ENCODE assay signal across 15 mouse cellular contexts in the genomic region with DNA sequence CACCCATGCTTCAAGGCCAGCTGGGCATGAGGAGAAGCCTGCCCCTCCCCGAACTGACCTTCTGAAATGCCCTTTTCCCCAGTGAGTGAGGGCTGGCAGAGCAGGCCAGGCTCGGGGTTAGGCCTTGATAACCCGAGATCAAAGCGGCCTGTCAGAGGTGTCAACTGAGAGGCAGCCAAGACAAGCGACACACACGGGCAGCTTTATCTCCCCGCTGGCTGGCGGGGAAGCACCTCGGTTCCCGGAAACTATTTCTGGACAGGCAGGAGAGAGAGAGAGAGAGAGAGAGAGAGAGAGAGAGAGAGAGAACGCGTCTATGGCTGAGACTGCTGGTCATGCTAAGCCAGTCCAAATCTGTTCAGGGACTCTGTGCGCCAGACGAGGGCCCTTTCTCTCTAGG.
DNase-seq lines count a peak whose midpoint lies in the region; ATAC-seq lines count a peak whose summit lies in the region.
"Had no signal": no experiment of that assay in that cellular context is flagged by ENCODE, and none has a peak within 500 bp of the region (broad histone marks: within the 10 kb centered on the region; RNA-seq: fewer than 3 reads in every experiment).

No protein-coding gene starts in this region.

- ATAC-seq in neural tube, embryonic 15.5 days (ENCODE audit: low FRiP score) = no peak
- ATAC-seq in intestine, embryonic 15.5 days = peak; percentile 48; the same call in 1 of the 2 replicates
- ATAC-seq: CD4-positive, CD25-positive, alpha-beta regulatory T cell, adult 4 months had no signal

- no peak overlapping the region for H3K9ac ChIP-seq in neural tube, embryonic 15.5 days (replicated peaks)
- no peak overlapping the region for H3K9ac ChIP-seq in intestine, embryonic 15.5 days
- H3K9ac ChIP-seq: forebrain, embryonic 12.5 days; limb, embryonic 12.5 days; midbrain, embryonic 12.5 days; neural tube, embryonic 13.5 days had no signal

- DNase-seq in neural tube, embryonic 10.5 days (ENCODE audit: extremely low spot score, low spot score) = peak; percentile 43
- peak; percentile 79 to 84 for DNase-seq in heart, adult 9 months (ENCODE audit: low spot score in 2 of 2)
- peak; percentile 21 for DNase-seq in yolk sac, embryonic 10.5 days (ENCODE audit: low spot score)
- no peak for DNase-seq in right cerebral cortex, postnatal 4 days
- no peak for DNase-seq in thymus, postnatal 0 days (ENCODE audit: low spot score)
- DNase-seq in thymus, postnatal 25 days = no peak
- DNase-seq: gastrocnemius, postnatal 36 days; kidney, adult 18-20 months had no signal

- 66% methylated on average over 14 of the region's 14 CpGs for WGBS in neural tube, embryonic 15.5 days
- WGBS in intestine, embryonic 15.5 days = 14% methylated on average over 14 of the region's 14 CpGs

- H3K4me1 ChIP-seq in neural tube, embryonic 15.5 days = no peaks in the 10 kb centered on the region
- H3K4me1 ChIP-seq in intestine, embryonic 15.5 days (replicated peaks) = peaks cover 6% of the 10 kb centered on the region; the same call in 1 of the 2 replicates
- H3K4me1 ChIP-seq: forebrain, embryonic 12.5 days; midbrain, embryonic 12.5 days; neural tube, embryonic 13.5 days had no signal

- H3K36me3 ChIP-seq in neural tube, embryonic 15.5 days = no peaks in the 10 kb centered on the region
- H3K36me3 ChIP-seq in intestine, embryonic 15.5 days = no peaks in the 10 kb centered on the region
- H3K36me3 ChIP-seq: forebrain, embryonic 12.5 days; limb, embryonic 12.5 days; midbrain, embryonic 12.5 days; neural tube, embryonic 13.5 days had no signal

- H3K27ac ChIP-seq in neural tube, embryonic 15.5 days (replicated peaks) = no peak overlapping the region
- H3K27ac ChIP-seq in intestine, embryonic 15.5 days = no peak overlapping the region
- H3K27ac ChIP-seq: forebrain, embryonic 12.5 days; limb, embryonic 12.5 days; midbrain, embryonic 12.5 days; neural tube, embryonic 13.5 days had no signal

- no peak overlapping the region for H3K4me2 ChIP-seq in neural tube, embryonic 15.5 days
- no peak overlapping the region for H3K4me2 ChIP-seq in intestine, embryonic 15.5 days (replicated peaks)
- H3K4me2 ChIP-seq: forebrain, embryonic 12.5 days; limb, embryonic 12.5 days; midbrain, embryonic 12.5 days; neural tube, embryonic 13.5 days had no signal

- H3K27me3 ChIP-seq in neural tube, embryonic 15.5 days (replicated peaks) = no peaks in the 10 kb centered on the region
- H3K27me3 ChIP-seq in intestine, embryonic 15.5 days (replicated peaks) = no peaks in the 10 kb centered on the region
- H3K27me3 ChIP-seq: forebrain, embryonic 12.5 days; midbrain, embryonic 12.5 days; neural tube, embryonic 13.5 days had no signal

- no peaks in the 10 kb centered on the region; the same call in 1 of the 2 replicates for H3K9me3 ChIP-seq in neural tube, embryonic 15.5 days (replicated peaks)
- no peaks in the 10 kb centered on the region for H3K9me3 ChIP-seq in intestine, embryonic 15.5 days

- no peak overlapping the region for H3K4me3 ChIP-seq in neural tube, embryonic 15.5 days (replicated peaks)
- H3K4me3 ChIP-seq in intestine, embryonic 15.5 days (replicated peaks) = no peak overlapping the region
- H3K4me3 ChIP-seq: forebrain, embryonic 12.5 days; limb, embryonic 12.5 days; midbrain, embryonic 12.5 days; neural tube, embryonic 13.5 days had no signal

Comparison
In these comparisons a context has a peak if more than half of its experiments do, and no peak if none do; other contexts are left out.
1. DNase-seq: peak in neural tube, embryonic 10.5 days (single experiment), heart, adult 9 months (2 of 2) and yolk sac, embryonic 10.5 days (single experiment); none in right cerebral cortex, postnatal 4 days (single experiment), thymus, postnatal 0 days (single experiment) and thymus, postnatal 25 days (single experiment).